Mouse (Mus musculus): ENCODE measurements around the gene Tmod1. TPM values are rescaled to one million over a fixed set of nuclear protein-coding genes. Genes with fewer than 3 reads are reported as not detected.

Gene Tmod1
- polyA plus RNA-seq, 1 experiment from 2014 or later, result 38.8 TPM

- DNase-seq (ENCODE audit: low spot score) (no peak), ATAC-seq (ENCODE audit: low read depth) (no peak)
- H3K4me1 ChIP-seq (ENCODE audit: control insufficient read depth, insufficient read depth, low read length), result no peaks in the 10 kb centered on the region
- no peak overlapping the region for H3K27ac ChIP-seq (replicated peaks; ENCODE audit: low read depth, low read length)
- no peaks in the 10 kb centered on the region for H3K27me3 ChIP-seq (replicated peaks; ENCODE audit: control insufficient read depth, insufficient read depth, low read length)
- no peaks in the 10 kb centered on the region for H3K9me3 ChIP-seq (ENCODE audit: control insufficient read depth, low read length)
- no peak overlapping the region for H3K4me3 ChIP-seq (ENCODE audit: low read depth, low read length)
- H3K4me2 ChIP-seq (ENCODE audit: low read depth, low read length), result no peak overlapping the region
- WGBS, result 74% methylated on average over 3 of the region's 3 CpGs
- H3K9ac ChIP-seq (ENCODE audit: low read depth, low read length), result no peak overlapping the region
- H3K36me3 ChIP-seq (ENCODE audit: control insufficient read depth, insufficient read depth, low read length), result peaks cover 98% of the 10 kb centered on the region
These were observed 82.0 kb downstream of the Tmod1 start for GRCm38 (mm10) chr4:46120767-46121166.

DNA sequence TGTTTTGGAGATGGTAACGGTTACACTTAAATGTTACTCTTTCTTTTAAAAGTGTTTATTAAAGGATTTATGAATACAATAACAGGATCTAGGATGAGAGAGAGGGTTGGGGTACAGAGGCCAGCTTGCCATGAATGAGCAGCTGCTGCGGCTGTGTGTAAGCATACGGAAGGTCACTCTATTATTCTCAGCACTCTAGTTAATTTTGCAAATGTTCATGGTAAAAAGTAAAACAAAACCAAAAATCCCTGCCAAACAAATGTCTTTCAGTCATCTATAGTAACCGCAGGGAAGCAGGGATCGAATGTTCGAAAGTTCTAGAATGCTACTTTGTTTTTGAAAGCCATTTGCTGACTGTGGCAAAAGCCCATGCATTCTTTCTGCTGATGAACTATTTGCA lies 84.6 kb downstream of the Tmod1 start:
- no peaks in the 10 kb centered on the region for H3K9me3 ChIP-seq (ENCODE audit: control insufficient read depth, low read length)
- 92% methylated on average over 6 of the region's 6 CpGs for WGBS
- H3K27me3 ChIP-seq (replicated peaks; ENCODE audit: control insufficient read depth, insufficient read depth, low read length), result no peaks in the 10 kb centered on the region
- no peak for DNase-seq (ENCODE audit: low spot score)
- H3K4me3 ChIP-seq (ENCODE audit: low read depth, low read length), result no peak overlapping the region
- H3K9ac ChIP-seq (ENCODE audit: low read depth, low read length), result no peak overlapping the region
- H3K36me3 ChIP-seq (ENCODE audit: control insufficient read depth, insufficient read depth, low read length), result peaks cover 93% of the 10 kb centered on the region
- no peak overlapping the region for H3K4me2 ChIP-seq (ENCODE audit: low read depth, low read length)
- H3K27ac ChIP-seq (replicated peaks; ENCODE audit: low read depth, low read length), result no peak overlapping the region
- ATAC-seq (ENCODE audit: low read depth), result no peak
- H3K4me1 ChIP-seq (ENCODE audit: control insufficient read depth, insufficient read depth, low read length), result no peaks in the 10 kb centered on the region

- Histone ChIP-seq H3K9me3 (ENCODE audit: control insufficient read depth, low read length) (no peaks in the 10 kb centered on the region), H3K27me3 (replicated peaks; ENCODE audit: control insufficient read depth, insufficient read depth, low read length) (no peaks in the 10 kb centered on the region), H3K4me3 (ENCODE audit: low read depth, low read length) (no peak overlapping the region), H3K4me1 (ENCODE audit: control insufficient read depth, insufficient read depth, low read length) (no peaks in the 10 kb centered on the region), H3K9ac (ENCODE audit: low read depth, low read length) (no peak overlapping the region), H3K36me3 (ENCODE audit: control insufficient read depth, insufficient read depth, low read length) (peaks cover 90% of the 10 kb centered on the region), H3K27ac (replicated peaks; ENCODE audit: low read depth, low read length) (no peak overlapping the region), H3K4me2 (ENCODE audit: low read depth, low read length) (no peak overlapping the region)
- WGBS, result 49% methylated on average over 2 of the region's 2 CpGs
- ATAC-seq (ENCODE audit: low read depth) (peak; percentile 77), DNase-seq (ENCODE audit: low spot score) (peak; percentile 77)
These were observed 87.8 kb downstream of the Tmod1 start for GRCm38 (mm10) chr4:46126541-46126940.

DNA sequence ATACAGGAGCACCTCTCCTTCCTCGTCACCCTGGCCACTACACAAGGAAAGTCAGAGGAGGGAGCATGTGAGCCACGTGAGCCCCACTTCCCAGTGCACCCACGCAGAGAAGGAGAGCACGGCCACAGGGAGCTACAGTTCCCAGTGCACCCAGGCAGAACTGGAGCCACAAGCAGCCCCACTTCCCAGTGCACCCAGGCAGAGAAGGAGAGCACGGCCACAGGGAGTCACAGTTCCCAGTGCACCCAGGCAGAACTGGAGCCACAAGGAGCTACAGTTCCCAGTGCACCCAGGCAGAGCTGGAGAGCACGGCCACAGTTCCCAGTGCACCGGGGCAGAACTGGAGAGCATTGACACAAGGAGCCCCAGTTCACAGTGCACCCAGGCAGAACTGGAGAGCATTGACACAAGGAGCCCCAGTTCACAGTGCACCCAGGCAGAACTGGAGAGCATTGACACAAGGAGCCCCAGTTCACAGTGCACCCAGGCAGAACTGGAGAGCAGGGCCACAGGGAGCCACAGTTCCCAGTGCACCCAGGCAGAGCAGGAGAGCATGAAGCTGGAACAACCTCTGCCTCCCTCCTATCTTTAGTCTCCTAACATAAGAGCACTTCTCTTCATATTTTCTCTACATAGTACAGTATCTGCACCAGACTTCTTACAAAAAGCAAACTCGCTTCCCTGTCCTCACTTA lies 90.7 kb downstream of the Tmod1 start:
- no peak overlapping the region for H3K4me2 ChIP-seq (ENCODE audit: low read depth, low read length)
- H3K27me3 ChIP-seq (replicated peaks; ENCODE audit: control insufficient read depth, insufficient read depth, low read length), result no peaks in the 10 kb centered on the region
- ATAC-seq (ENCODE audit: low read depth) (no peak), DNase-seq (ENCODE audit: low spot score) (no peak)
- no peaks in the 10 kb centered on the region for H3K4me1 ChIP-seq (ENCODE audit: control insufficient read depth, insufficient read depth, low read length)
- H3K9me3 ChIP-seq (ENCODE audit: control insufficient read depth, low read length), result no peaks in the 10 kb centered on the region
- H3K4me3 ChIP-seq (ENCODE audit: low read depth, low read length), result no peak overlapping the region
- 89% methylated on average over 7 of the region's 8 CpGs for WGBS
- H3K36me3 ChIP-seq (ENCODE audit: control insufficient read depth, insufficient read depth, low read length), result peaks cover 91% of the 10 kb centered on the region
- H3K27ac ChIP-seq (replicated peaks; ENCODE audit: low read depth, low read length), result no peak overlapping the region
- H3K9ac ChIP-seq (ENCODE audit: low read depth, low read length), result no peak overlapping the region

DNA sequence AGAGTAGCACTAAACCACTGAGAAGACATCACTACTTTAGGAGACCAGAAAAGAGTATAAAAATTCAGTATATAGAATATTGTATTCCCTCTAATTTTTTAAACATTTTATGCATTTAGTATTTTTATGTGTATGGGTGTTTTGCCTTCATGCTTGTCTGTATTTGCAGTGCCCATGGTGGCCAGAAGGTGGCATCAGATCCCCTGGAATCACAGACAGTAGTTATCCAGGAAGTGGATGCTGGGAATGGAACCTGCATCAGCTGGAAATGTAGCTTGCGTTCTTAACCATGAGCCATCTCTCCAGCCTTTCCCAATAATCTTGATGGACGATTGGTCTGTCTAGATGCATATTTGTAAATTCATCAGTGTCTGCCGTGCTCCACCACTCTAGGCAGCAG lies 91.5 kb downstream of the Tmod1 start:
- H3K9ac ChIP-seq (ENCODE audit: low read depth, low read length), result no peak overlapping the region
- H3K9me3 ChIP-seq (ENCODE audit: control insufficient read depth, low read length), result no peaks in the 10 kb centered on the region
- no peaks in the 10 kb centered on the region for H3K4me1 ChIP-seq (ENCODE audit: control insufficient read depth, insufficient read depth, low read length)
- H3K4me3 ChIP-seq (ENCODE audit: low read depth, low read length), result no peak overlapping the region
- no peak overlapping the region for H3K27ac ChIP-seq (replicated peaks; ENCODE audit: low read depth, low read length)
- H3K36me3 ChIP-seq (ENCODE audit: control insufficient read depth, insufficient read depth, low read length), result peaks cover 91% of the 10 kb centered on the region
- 70% methylated on average over 3 of the region's 3 CpGs for WGBS
- no peaks in the 10 kb centered on the region for H3K27me3 ChIP-seq (replicated peaks; ENCODE audit: control insufficient read depth, insufficient read depth, low read length)
- ATAC-seq (ENCODE audit: low read depth), result no peak
- H3K4me2 ChIP-seq (ENCODE audit: low read depth, low read length), result no peak overlapping the region
- peak; percentile 38 for DNase-seq (ENCODE audit: low spot score)

GRCm38 (mm10) chr4:46131791-46132190 lies 93.1 kb downstream of the Tmod1 start:
- H3K4me1 ChIP-seq (ENCODE audit: control insufficient read depth, insufficient read depth, low read length), result no peaks in the 10 kb centered on the region
- H3K9ac ChIP-seq (ENCODE audit: low read depth, low read length), result no peak overlapping the region
- H3K36me3 ChIP-seq (ENCODE audit: control insufficient read depth, insufficient read depth, low read length), result peaks cover 81% of the 10 kb centered on the region
- H3K4me3 ChIP-seq (ENCODE audit: low read depth, low read length), result no peak overlapping the region
- no peaks in the 10 kb centered on the region for H3K27me3 ChIP-seq (replicated peaks; ENCODE audit: control insufficient read depth, insufficient read depth, low read length)
- no peaks in the 10 kb centered on the region for H3K9me3 ChIP-seq (ENCODE audit: control insufficient read depth, low read length)
- DNase-seq (ENCODE audit: low spot score) (no peak), ATAC-seq (ENCODE audit: low read depth) (no peak)
- H3K4me2 ChIP-seq (ENCODE audit: low read depth, low read length), result no peak overlapping the region
- H3K27ac ChIP-seq (replicated peaks; ENCODE audit: low read depth, low read length), result no peak overlapping the region
- WGBS, result 88% methylated on average over 6 of the region's 6 CpGs

DNA sequence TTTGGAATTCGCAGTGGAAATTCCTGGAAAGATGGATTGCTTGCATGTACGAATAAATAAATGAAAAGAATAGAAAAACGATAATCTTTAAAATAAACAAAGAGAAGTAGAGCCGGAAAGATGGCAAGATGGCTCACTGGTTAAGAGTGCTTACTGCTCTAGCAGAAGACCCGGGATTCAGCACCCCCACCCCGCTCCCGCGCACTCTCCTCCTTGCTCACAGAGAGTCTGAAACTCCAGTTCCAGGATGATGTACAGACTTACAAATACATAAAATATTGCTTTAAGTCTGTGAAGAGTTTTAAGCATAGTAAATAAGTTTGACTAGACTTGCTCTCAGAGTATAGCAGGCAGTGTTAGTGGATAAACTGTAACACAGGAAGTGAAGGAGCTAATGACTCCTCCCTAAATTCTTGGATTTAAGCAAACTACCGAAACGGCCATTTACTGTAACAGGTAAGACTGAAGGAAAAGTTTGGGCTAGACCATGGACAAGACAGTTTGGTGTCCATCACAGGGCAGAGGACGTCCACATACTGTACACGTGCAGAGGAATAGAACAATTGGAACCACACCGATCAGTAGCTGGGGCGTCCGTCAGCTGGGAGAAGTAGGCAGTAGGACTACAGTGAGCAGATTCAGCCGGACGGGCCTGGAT lies 99.0 kb downstream of the Tmod1 start:
- Histone ChIP-seq H3K4me1 (ENCODE audit: control insufficient read depth, insufficient read depth, low read length) (peaks cover 15% of the 10 kb centered on the region), H3K27ac (replicated peaks; ENCODE audit: low read depth, low read length) (peak overlapping the region; percentile 98), H3K4me2 (ENCODE audit: low read depth, low read length) (peak overlapping the region; percentile 87), H3K9ac (ENCODE audit: low read depth, low read length) (peak overlapping the region; percentile 95), H3K4me3 (ENCODE audit: low read depth, low read length) (peak overlapping the region; percentile 97), H3K9me3 (ENCODE audit: control insufficient read depth, low read length) (no peaks in the 10 kb centered on the region), H3K27me3 (replicated peaks; ENCODE audit: control insufficient read depth, insufficient read depth, low read length) (no peaks in the 10 kb centered on the region), H3K36me3 (ENCODE audit: control insufficient read depth, insufficient read depth, low read length) (peaks cover 29% of the 10 kb centered on the region)
- peak; percentile 74 for ATAC-seq (ENCODE audit: low read depth)
- 7% methylated on average over 17 of the region's 17 CpGs for WGBS
- peak; percentile 45 for DNase-seq (ENCODE audit: low spot score)

DNA sequence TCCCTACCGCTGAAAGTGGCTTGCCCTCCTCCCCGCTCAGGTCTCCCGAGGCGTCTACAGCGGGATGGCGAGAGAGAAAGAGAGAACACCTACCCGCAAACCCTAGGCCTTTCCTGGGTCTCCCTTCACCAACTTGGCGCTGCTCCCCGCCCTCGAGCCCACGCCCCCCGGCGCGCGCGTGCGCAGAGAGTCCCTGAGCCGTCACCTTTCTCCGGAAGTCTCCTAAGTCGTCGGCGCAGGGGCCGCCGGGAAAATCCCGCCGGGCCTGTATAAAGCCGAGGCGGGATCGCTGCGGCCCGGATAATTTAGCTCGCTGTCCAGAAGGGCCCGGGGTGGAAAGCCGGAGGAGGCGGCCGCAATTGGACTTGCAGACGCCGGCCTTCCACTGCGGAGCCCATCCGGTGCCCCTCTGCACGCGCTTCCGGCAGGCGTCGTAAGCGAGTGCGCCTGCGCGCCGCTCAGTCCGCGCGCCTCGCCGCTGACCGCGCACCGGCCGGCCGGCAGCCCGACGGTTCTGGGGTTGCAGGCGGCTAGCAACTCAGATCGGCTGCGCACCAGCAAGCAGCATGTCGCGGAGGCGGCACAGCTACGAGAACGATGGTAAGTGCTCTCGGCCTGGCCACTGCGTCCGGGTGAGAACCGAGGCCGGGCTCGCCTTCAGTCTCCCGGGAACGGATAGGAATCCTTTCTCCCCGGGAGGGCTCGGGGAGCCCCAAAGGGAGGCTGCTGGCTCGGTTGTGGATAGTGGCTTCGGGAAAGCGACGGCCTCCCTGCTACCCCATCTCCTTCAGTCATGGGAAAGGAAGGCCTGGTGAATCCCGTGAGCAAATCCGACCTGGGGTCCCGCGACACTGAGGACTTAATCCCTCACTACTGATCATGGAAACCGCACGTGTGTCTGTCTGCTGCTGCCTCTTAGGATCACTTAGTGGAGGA lies 99.8 kb downstream of the Tmod1 start, which contains the start of the genes Ncbp1 and Tstd2:
Gene Ncbp1 (plus strand): TSS at position 327 of the 936 bp plus-strand sequence.
Gene Tstd2 (minus strand): TSS at position 408 of the 936 bp plus-strand sequence.
- Histone ChIP-seq H3K36me3 (ENCODE audit: control insufficient read depth, insufficient read depth, low read length) (peaks cover 22% of the 10 kb centered on the region), H3K4me2 (ENCODE audit: low read depth, low read length) (peak within 1 kb of the TSS; percentile 87), H3K9me3 (ENCODE audit: control insufficient read depth, low read length) (no peaks in the 10 kb centered on the region), H3K4me3 (ENCODE audit: low read depth, low read length) (peak within 1 kb of the TSS; percentile 97), H3K9ac (ENCODE audit: low read depth, low read length) (peak within 1 kb of the TSS; percentile 95), H3K27ac (replicated peaks; ENCODE audit: low read depth, low read length) (peak within 1 kb of the TSS; percentile 98), H3K27me3 (replicated peaks; ENCODE audit: control insufficient read depth, insufficient read depth, low read length) (no peaks in the 10 kb centered on the region), H3K4me1 (ENCODE audit: control insufficient read depth, insufficient read depth, low read length) (peaks cover 15% of the 10 kb centered on the region)
- DNase-seq (ENCODE audit: low spot score) (peak; percentile 95), ATAC-seq (ENCODE audit: low read depth) (peak; percentile 92)
- WGBS, result under 1% methylated on average over 37 of the region's 90 CpGs

All from embryonic facial prominence, embryonic 14.5 days (tissue).